Mouse (Mus musculus) layer of hippocampus, postnatal 36 days (tissue): ENCODE data around the gene Map4. TPM values are rescaled to one million over a fixed set of nuclear protein-coding genes. Genes with fewer than 3 reads are reported as not detected.
A peak's percentile ranks its signal among the peaks of the same experiment; 100 is the strongest.

Experiments
- DNase-seq, 2 experiments: peaks; one replicate each; pipeline ENCODE4 v3.0.0; 2022
- microRNA-seq, 2 experiments: library from miRNA; unstranded; fragments of <30 nt; microRNA quantifications; one replicate each; pipeline ENCODE4 v1.2.0; 2021
- total RNA-seq, 2 experiments: library from RNA; stranded (reverse); gene quantifications; 2 replicates each; pipeline ENCODE4 v1.2.3; 2021

The Map4 gene
- total RNA-seq, 2 experiments from 2014 or later = 555 to 604 TPM

DNA sequence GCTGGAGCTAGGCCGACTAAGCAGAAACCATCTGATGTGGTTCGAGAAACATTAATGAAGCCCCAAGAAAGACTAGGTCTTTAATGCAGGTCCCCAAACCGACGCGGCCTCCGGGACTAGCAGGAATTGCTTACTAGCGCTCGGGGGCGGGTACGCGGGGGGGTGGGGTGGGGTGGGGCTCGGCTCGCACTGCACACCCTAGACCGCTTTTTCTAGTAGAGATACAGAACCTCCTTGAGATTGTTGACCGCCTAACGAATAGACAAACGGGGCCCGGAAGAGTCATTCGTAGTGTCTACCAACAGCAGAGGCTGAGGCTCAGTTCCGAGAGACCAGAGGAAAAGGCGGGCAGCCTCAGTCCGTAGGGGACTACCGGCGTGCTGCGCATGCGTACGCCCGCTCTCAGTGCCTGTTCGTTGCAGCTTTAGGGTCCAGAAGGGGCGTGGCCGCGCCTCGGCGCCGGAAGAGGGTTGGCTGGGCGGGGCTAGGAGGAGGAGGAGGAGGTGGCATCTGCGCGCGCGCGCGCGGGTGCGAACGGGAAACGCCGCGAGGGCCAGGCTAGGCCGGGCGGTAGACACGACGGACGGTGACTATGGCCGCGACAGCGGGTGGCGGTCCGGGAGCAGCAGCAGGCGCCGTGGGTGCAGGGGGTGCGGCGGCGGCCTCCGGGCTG lies 200.4 kb downstream of the Map4 start:
- peak; percentile 98 to 99 for DNase-seq

- DNase-seq = no peak
These were observed 200.9 kb downstream of the Map4 start for GRCm38 (mm10) chr9:110132201-110132605.

DNA sequence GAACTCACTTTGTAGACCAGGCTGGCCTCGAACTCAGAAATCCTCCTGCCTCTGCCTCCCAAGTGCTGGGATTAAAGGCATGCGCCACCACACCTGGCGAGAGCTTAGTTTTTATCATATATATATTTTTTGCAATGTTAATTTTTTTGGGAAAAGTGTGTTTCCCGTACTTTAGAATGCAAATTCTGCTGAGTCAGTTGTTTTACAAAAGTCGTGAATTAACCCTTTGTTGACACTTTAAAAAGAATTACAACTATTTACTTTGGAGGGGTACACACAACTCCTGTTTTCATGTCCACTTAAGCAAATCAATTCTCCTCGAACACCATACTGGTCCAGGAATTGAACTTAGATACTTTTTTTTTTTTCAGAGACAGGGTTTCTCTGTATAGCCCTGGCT lies 201.7 kb downstream of the Map4 start:
- DNase-seq = no peak

Small RNA genes within 50 kb of the gene (microRNA-seq; reads per million reads assigned to microRNA genes)
- 0 reads per million in 2 experiments for gene Mir7089

Other genes starting within 250 kb of the Map4 start
- not detected for gene Fbxw18, start 228.8 kb upstream of the Map4 start, total RNA-seq
- gene Fbxw26, start 185.4 kb upstream of the Map4 start, total RNA-seq = not detected
- gene Fbxw27, start 140.8 kb upstream of the Map4 start, total RNA-seq = not detected
- gene Spink8, start 119.2 kb upstream of the Map4 start, total RNA-seq = 10 to 100 TPM; 60.4 to 73.2 TPM
- gene Nme6, start 98.7 kb upstream of the Map4 start, total RNA-seq = 10 to 100 TPM in 1 of 2 experiments, 1 to 10 TPM in 1; 8.3 to 10.1 TPM
- gene Camp, start 81.8 kb upstream of the Map4 start, total RNA-seq = not detected
- 1 to 10 TPM; 4.4 to 5.0 TPM for gene Cdc25a, start 55.9 kb upstream of the Map4 start, total RNA-seq
- 10 to 100 TPM; 60.7 to 67.9 TPM for gene Smarcc1, start 186.2 kb downstream of the Map4 start, total RNA-seq
- 100 to 1,000 TPM; 154 to 159 TPM for gene Dhx30, start 186.4 kb downstream of the Map4 start, total RNA-seq